Mouse (Mus musculus): ENCODE measurements at regions not wholly inside any gene's neighbourhood (a gene's known extent, or its start where the extent isn't known, plus 50 kb on each side); places are given as distances from the start of the nearest gene placed in this dataset.

GRCm38 (mm10) chr16:95815206-95815731, 113.4 kb downstream of the Ets2 start:
- DNase-seq (ENCODE audit: low read depth, low spot score): no peak

GRCm38 (mm10) chr16:95814513-95815118, 112.7 kb downstream of the Ets2 start:
- peak; percentile 38 for DNase-seq (ENCODE audit: low read depth, low spot score)

GRCm38 (mm10) chr16:95811092-95811491, 109.2 kb downstream of the Ets2 start:
- no peak for DNase-seq (ENCODE audit: low read depth, low spot score)

DNA sequence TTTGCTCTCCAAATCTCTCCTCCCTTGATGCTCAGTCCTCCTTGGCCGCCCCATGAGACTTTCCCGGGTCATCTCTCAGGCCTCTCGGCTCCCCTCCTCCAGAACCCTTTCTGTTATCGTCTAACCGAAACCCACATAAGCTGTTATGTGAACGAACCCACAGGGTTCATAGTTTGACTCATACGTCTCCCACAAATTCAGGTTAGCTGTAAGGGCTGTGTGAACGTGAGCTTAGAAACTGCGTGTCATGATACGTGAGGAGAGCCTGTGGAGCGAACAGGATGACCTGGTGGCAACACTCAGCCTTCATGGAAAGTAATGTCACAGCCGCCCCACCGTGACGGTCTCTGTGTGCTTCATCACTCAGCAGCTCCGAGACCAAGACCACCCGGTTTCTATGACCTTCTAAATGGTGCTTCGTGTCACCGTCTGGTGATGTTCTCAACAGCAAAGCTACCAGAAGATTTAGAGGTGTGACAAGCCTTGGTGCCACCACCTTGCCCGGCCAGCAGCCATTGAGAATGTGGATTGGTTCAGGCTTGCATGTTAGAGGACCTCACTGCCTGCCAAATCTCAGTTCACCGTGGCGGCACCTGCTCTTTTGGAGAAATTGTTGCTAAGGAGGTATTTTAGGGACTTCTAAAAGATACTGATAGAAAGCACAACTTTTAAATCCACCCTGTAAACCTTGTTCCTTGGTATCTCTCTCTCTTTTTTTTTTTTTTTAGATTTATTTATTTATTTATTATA, 107.4 kb downstream of the Ets2 start:
- peak; percentile 57 for DNase-seq (ENCODE audit: low read depth, low spot score)

DNA sequence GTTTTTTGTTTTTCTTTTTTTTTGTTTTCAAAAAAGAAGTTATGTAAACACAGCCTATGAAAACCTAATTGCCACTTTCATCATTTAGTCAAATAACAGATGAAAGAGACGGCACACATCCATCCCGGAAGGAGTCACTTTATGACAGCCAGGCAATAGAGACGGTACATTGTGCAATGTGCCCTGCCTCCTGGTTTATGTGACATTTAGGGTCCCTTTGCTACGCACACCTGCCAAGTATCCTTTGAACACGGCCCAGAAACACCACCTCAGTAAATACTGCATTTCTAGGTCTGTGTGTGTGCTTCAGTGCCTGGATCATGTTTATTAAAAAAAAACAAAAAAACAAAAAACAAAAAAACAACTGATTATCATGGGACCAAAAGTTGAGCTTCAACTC, 104.6 kb downstream of the Ets2 start:
- peak; percentile 32 for DNase-seq (ENCODE audit: low read depth, low spot score)

- peak; percentile 58 for DNase-seq (ENCODE audit: low read depth, low spot score)
Observed at GRCm38 (mm10) chr16:95804199-95804598, 102.3 kb downstream of the Ets2 start.

GRCm38 (mm10) chr16:95802641-95803040, 100.8 kb downstream of the Ets2 start:
- DNase-seq (ENCODE audit: low read depth, low spot score): no peak

GRCm38 (mm10) chr16:95802207-95802606, 100.3 kb downstream of the Ets2 start:
- DNase-seq (ENCODE audit: low read depth, low spot score): no peak

DNA sequence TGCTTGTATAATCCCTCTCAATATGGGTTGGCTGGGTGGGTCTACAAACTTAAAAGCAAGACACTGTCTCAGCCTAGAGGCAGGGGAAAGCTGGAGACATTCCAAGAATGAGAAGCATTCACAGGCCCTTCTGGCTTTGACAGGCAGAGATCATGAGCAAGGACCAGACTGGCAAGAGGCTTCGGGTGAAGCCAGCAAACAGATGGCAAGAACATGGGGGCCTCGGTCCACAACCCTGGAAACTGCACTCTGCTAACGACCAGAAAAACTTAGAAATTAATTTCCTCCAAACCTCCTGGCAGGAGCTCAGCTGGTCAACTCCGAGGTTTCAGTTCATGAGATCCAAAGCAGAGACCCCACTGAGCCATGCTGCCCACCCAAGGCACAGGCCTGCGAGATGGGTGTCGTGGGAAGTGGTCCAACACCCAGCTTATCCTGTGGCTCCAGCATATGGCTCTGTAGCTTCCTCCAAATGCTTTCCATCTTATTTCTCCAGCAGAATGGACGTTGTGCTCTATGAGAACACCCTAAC, 99.1 kb downstream of the Ets2 start:
- no peak for DNase-seq (ENCODE audit: low read depth, low spot score)

GRCm38 (mm10) chr16:95798582-95798981, 96.7 kb downstream of the Ets2 start:
- DNase-seq (ENCODE audit: low read depth, low spot score): peak; percentile 92

DNA sequence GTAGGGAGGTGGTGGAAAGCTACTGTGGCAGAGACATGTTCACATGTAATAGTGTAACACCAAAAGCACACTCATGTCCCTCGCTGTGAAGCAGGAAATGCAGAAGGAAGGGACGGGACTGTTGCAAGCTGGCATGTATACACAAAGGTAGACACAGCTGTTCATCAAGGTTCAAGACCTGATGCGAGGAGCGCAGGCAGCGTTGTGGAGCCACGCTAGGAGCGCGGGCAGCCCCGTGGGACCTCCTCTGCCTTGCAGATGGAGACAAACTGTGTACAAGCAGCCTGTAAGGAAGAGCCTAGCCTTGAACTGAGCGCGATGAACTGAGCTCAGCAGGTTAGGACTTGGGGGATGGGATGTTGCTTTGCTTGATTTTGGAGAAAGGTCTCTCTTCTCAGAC, 96.2 kb downstream of the Ets2 start:
- peak; percentile 74 for DNase-seq (ENCODE audit: low read depth, low spot score)

GRCm38 (mm10) chr16:95797141-95797540, 95.3 kb downstream of the Ets2 start:
- DNase-seq (ENCODE audit: low read depth, low spot score): no peak

DNA sequence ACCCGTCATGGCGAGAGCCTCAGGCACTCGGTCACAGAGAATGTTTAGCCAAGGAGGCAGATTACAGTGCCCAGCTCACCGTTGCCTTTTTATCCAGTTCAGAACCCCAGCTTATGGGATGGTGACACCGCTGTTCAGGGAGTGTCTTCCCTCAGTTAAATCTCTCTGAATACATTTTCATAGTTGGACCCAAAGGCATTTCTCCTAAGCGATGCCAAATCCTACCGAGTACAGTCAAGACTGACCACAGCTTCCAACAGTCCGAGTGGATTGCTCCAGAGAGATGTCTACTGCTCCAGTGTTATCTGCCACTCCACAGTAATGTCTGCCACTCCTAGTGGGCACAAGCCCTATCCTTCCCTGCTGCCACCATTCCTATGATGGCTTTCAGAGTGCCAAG, 93.0 kb downstream of the Ets2 start:
- DNase-seq (ENCODE audit: low read depth, low spot score): no peak

GRCm38 (mm10) chr16:95794281-95794727, 92.4 kb downstream of the Ets2 start:
- no peak for DNase-seq (ENCODE audit: low read depth, low spot score)

GRCm38 (mm10) chr16:95790691-95791090, 88.8 kb downstream of the Ets2 start:
- no peak for DNase-seq (ENCODE audit: low read depth, low spot score)

- no peak for DNase-seq (ENCODE audit: low read depth, low spot score)
Observed at GRCm38 (mm10) chr16:95789548-95789947, 87.7 kb downstream of the Ets2 start.

GRCm38 (mm10) chr16:95781681-95782080, 79.8 kb downstream of the Ets2 start:
- DNase-seq (ENCODE audit: low read depth, low spot score): no peak

DNA sequence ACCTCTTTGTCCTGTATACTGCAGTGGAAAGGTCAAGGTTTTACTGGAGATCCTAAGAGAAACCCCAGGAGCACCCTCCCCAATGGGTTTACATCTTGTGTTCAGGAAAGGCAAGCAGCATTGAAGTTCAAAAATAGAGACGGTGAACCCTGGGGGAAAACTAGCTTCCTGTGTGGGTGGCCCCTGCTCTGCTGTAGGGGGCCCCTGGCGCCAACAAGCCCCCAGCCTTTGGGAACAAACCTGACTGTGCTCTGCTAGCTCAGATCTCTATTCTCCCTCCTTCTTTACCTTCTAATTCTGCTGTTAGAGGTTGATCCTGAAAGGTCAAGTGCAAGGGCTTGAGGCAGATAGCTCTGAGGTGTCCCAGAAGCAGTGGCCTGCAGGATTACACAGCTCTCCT, 78.6 kb downstream of the Ets2 start:
- DNase-seq (ENCODE audit: low read depth, low spot score): no peak

DNA sequence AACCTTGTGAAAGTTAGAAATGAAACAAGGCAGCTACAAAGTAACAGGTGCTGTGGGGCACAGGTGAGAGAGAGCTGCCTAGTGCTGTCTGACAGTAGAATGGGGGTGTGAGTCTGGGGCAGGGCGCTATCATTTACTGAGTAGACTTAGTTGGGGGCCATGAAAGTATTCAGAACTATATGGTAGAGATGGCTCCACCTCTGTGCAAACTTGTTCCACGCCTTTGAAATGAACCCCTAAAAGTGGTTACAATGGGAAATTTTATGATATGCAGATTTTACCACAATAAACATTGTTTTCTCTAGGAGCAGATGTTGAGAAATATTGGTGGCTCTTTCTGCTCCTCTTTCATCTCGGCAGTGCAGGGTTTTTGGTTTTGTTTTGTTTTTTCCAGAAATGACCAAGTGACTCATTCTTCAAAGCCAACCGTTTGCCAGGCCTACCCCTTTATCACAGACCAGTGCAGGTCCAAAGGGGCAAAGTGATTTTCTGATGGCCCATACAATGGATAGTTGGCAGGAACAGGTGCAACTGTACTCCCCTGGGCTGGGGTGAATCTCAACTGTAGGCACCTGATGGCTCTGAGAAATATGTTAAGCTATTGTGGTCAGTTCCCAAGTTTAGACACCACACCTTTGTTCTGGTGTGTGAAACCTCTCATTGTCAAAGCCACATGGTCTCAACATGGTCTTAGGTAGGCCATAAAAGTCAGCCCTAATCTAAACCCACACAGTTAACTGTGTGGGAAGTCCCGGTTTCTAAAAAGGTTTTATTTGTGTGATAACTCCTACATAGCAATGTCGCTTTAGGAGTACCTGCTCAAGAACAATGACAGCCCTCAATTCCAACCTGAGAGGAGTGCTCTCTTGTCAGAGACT, 77.2 kb downstream of the Ets2 start:
- peak; percentile 37 for DNase-seq (ENCODE audit: low read depth, low spot score)

GRCm38 (mm10) chr16:95778173-95778572, 76.3 kb downstream of the Ets2 start:
- DNase-seq (ENCODE audit: low read depth, low spot score): no peak

GRCm38 (mm10) chr16:95776610-95777363, 74.9 kb downstream of the Ets2 start:
- no peak for DNase-seq (ENCODE audit: low read depth, low spot score)

All from CD4-positive, CD25-positive, alpha-beta regulatory T cell, adult 2 months (primary cell).